Mouse (Mus musculus) lung, adult 2 months (tissue): ENCODE measurements around the gene Cntnap1.

Source experiments
- CTCF ChIP-seq: fragments of 200-500 bp; IDR thresholded peaks from 2 replicates; pipeline ENCODE4 v1.5.1; 2011; ENCODE audit warnings: mild to moderate bottlenecking, low read length, control low read depth; ENCODE audit not compliant: insufficient read depth
- POLR2A ChIP-seq: fragments of 200-500 bp; IDR thresholded peaks from 2 replicates; pipeline ENCODE4 v1.6.1; 2011; ENCODE audit warnings: low read depth, mild to moderate bottlenecking, control low read depth, low read length, borderline replicate concordance; ENCODE audit errors: extremely low read depth

DNA sequence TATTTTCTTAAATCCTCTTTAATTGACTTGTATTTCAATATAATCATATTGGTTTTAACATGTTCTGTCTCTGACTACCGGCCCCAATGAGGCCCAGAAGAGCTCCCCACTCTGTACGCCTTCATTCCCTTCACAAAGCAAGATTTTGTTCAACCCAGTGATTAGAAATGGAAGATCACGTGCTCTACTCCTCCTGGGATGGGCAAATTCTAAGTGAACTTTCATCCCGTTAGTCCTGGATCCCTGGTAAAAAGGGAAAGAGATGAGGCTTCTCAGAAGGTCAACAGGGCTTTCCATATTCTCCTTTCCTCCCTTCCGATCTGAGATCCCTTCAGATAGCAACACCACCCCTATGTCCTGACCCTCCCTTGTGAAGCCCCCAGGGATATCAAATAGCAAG is 60.2 kb downstream of the Cntnap1 start:
- TF ChIP-seq CTCF (no peak), POLR2A (no peak)
